Mouse (Mus musculus): ENCODE measurements around the gene Dnajc2. TPM values are rescaled to one million over a fixed set of nuclear protein-coding genes. Genes with fewer than 3 reads are reported as not detected.

Gene Dnajc2
- polyA plus RNA-seq, 1 experiment: 107 TPM

DNA sequence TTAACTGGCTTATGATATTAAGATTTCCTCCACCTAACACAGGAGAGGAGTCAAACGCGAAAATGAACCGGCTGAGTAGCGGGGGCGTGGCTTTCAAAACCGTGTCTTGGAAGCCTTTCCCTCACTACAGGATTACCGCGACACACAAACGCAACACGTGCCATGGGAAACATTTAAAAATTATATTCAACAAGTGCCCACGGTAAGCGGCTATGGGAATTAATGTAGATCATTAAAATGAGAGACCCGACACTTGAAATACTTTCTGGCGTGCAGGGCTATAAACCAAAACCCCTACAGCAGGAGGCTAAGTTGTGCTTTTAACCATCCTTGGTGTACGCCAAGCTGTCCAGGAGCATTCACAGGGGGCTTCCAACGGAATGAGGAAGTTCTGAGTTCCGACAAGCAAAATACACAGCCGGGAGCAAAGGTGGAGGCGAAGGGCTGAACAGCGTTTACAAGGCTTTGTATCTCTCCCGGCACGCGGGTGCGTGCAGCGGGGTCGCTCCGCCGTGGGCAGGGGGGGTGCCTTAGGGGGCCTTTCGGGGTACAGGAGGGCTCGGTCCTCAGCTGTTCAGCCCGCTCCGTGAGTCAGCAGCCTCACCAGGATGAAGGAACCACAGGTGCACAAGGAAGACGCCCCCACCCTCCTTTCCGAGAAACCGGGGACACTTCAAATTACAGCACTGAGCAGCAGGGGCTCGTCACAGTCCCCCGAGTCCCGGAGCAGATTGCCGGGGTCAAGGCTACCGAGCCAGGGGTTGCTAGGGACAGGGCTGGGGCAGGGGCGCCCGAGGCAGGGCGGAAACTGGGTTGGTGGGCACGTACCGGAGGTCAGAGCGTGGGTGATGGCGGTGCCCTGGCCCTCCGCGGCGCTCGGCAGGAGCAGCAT lies 644 bp downstream of the Dnajc2 start:
- no peak for TF ChIP-seq GATA1 (IDR thresholded peaks at IDR 0.05; ENCODE audit: low read length)

DNA sequence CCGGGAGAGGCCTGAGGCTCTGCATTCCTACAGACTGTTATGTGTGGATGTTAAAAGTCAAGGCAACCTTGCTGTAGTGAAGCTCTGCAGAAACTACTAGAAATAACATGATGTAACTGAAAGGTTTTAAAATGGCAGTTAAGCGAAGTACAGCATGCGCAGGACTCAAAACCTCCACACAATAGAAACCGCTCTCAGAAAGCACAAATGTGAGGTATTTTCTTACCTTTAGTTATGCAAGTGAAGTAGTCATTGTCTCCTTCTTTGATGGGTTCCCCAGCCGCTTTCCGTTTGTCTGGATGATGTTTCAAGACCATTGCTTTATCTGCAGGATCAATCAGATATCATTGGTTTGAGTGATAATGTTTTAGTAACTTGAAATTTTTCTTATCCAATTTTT lies 8.6 kb downstream of the Dnajc2 start:
- no peak for TF ChIP-seq GATA1 (IDR thresholded peaks at IDR 0.05; ENCODE audit: low read length)

DNA sequence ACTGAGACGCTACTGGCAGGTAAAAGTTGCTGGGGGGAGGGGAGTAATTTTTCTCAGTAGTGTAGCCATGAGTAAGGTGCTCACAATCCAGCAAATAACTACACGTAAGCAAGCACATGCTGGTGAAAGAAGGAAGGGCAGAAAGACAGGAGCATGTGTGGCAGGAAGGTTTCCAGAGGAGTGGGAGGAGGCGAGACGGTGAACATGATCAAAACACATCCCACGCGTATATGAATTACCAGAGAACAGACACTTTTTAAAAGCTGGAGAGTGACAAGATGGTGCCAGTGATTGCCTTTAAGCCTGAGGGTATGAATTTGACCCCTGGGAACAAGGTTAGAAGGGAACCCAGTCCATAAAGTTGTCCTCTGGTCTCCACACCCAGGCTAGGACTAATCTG lies 15.2 kb downstream of the Dnajc2 start:
- TF ChIP-seq GATA1 (IDR thresholded peaks at IDR 0.05; ENCODE audit: low read length): no peak

DNA sequence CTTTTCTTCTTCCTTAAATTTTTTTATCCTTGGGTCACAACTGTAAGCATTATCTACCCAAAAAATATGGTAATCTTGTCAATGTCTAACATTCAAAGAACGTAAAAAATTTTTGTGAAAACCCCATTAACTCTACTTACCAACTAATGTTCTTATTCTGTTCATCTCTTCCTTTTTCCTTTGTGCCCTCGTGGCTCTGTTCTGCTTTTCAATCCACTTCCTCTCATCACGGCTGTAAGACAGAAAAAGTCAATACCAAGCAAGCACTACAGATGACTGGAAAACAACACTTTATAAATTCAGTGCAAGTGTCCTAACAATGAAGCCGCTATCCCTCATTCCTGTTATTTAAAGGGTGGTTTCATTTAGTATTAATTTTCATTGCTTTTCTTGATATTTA lies 16.5 kb downstream of the Dnajc2 start:
- no peak for TF ChIP-seq GATA1 (IDR thresholded peaks at IDR 0.05; ENCODE audit: low read length)

DNA sequence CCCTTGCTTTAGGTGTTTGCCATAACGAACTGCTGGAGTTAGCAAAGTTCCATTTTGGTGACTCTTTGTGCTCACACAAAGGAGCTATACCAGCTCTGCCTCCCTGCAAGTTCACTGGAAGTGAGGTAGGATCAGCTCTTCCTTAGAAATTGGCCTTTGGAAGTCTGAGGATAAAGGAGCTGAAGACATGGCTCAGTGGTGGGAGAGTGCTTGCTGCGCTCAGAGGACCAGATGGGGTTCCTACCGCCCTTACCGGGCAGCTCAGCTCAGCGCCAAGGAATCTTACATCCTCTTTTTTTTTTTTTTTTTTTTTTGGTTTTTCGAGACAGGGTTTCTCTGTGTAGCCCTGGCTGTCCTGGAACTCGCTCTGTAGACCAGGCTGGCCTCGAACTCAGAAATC lies 39.1 kb downstream of the Dnajc2 start:
- TF ChIP-seq GATA1 (IDR thresholded peaks at IDR 0.05; ENCODE audit: low read length): no peak

DNA sequence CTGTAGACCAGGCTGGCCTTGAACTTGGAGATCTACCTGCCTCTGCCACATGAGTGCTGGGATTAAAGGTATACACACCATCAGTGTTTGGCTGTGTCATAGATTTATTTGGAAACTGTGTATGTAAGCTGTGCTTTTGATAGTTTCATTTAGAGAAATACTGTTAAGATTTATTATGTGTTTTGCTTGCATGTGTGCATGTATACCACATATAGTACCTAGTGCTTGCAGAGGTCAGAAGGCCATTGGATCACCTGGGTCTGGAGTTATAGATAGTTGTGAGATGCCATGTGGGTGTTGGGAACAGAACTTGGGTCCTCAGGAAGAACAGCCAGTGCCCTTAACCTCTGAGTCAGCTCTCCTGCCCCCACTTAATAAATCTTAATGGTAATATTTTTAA lies 40.4 kb downstream of the Dnajc2 start:
- TF ChIP-seq GATA1 (IDR thresholded peaks at IDR 0.05; ENCODE audit: low read length): no peak

DNA sequence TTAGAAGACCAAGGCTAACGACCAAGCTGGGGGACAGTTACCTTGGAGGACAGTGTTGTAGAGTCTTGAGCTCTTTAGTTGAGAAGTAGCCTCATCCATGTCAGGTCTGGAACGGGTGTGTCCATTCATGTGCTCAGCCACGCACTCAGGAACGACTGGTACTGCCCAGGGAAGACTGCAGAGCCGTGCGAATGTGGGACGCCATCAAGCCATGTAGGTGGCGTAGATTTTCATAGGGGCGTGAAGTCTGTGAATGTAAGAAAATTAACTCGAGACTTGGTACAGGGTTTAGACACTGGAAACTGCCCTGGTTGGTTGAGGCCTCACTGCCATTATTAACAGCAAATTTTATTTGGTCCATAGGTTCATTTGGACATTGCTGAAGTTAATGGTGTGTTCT lies 41.4 kb downstream of the Dnajc2 start:
- no peak for TF ChIP-seq GATA1 (IDR thresholded peaks at IDR 0.05; ENCODE audit: low read length)

DNA sequence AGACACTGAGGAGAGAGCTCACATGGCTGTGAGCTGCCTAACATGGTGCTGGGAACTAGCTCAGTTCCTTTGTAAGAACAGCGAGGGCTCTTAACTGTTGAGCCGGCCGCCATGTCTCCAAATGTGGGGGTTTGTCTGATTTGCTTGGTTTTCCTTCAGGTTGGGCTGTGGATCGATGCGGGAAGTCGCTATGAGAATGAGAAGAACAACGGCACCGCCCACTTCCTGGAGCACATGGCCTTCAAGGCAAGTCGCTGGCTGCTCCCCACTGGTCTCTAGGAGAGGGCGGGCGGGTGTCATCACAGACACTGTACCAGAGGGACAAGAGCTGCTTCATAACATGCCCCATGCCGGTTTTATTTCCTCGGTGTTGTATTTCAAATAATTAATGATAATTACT lies 45.2 kb downstream of the Dnajc2 start:
- no peak for TF ChIP-seq GATA1 (IDR thresholded peaks at IDR 0.05; ENCODE audit: low read length)

DNA sequence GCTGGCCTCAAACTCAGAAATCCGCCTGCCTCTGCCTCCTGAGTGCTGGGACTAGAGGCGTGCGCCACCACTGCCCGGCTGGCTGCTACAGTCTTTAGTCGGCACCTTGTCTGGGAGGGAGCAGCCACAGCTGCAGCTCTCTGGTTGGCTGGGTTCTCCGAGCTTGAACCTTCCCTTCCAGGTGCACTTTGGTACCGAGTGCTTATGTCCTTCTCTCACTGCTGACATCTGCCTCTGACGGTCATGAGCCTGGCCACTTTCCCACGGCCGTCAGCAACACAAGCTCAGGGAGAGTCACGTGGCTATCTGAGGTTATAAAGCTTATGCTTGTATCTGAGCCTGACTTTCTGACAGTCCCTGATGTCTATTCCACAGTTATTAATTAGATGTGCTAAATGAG lies 45.9 kb downstream of the Dnajc2 start:
- TF ChIP-seq GATA1 (IDR thresholded peaks at IDR 0.05; ENCODE audit: low read length): no peak

DNA sequence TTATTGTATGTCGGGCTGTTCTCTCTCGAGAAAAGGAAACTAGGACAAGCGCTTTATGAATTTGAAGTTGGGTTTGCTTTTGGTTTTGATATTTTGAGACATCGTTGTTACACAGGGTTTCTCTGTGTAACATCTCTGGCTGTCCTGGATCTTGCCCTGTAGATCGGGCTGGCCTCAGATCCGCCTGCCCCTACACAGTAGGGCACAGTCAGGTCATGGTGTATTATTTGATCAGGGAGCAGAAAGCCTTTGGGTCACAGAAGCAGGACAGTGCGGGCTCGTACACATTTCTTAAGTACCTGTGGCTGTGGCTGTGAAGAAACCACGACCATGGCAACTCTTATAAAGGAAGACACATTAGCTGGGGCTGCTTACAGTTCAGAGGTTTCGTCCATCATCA lies 47.4 kb downstream of the Dnajc2 start:
- no peak for TF ChIP-seq GATA1 (IDR thresholded peaks at IDR 0.05; ENCODE audit: low read length)

DNA sequence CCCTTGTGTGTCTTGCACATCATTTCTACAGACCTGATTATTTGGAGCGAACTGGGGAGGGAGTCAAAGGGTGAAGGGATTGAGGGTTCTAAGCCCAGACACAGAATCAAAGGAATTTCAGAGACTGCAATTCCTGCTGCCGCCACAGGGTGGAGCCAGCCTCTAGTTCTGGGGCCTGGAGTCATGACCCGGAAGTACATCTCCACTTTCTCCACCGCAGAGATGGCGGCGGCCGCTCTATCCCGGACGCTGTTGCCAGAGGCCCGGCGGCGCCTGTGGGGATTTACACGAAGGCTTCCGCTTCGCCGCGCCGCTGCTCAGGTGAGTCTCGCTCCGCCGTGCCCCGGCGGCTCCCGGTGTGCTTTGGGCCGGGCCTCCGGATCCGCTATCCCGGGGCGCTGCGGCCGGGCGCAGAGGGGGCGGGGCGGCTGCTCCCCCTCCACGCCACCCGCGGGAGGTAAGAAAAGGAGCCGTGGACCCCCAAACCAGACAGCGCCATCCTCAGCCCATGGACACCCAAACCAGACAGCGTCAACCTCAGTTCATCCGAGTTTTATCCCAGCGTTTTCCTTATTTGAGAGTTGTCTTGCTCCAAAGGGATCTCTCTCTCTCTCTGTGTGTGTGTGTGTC lies 48.0 kb downstream of the Dnajc2 start, which contains the start of gene Pmpcb:
TSS of gene Pmpcb (plus strand) at position 186 of the 630 bp plus-strand sequence.
- no peak for TF ChIP-seq GATA1 (IDR thresholded peaks at IDR 0.05; ENCODE audit: low read length)

DNA sequence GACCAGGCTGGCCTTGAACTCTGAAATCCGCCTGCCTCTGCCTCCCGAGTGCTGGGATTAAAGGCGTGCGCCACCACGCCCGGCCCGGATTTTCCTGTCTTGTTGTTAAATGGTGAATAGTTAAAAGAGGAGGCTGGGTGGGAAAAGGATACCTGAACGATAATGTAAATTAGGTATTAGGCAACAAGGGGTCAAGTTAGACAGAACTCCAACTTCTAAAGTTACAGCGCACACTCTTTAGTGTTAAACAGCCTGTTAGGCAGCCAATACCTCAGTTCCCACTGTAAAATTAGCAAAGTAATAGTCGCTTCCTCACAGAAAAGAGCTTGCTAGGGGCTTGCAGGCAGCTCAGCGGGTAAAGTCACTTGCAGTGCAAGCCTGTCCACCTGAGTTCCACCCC lies 49.0 kb downstream of the Dnajc2 start:
- TF ChIP-seq GATA1 (IDR thresholded peaks at IDR 0.05; ENCODE audit: low read length): no peak

DNA sequence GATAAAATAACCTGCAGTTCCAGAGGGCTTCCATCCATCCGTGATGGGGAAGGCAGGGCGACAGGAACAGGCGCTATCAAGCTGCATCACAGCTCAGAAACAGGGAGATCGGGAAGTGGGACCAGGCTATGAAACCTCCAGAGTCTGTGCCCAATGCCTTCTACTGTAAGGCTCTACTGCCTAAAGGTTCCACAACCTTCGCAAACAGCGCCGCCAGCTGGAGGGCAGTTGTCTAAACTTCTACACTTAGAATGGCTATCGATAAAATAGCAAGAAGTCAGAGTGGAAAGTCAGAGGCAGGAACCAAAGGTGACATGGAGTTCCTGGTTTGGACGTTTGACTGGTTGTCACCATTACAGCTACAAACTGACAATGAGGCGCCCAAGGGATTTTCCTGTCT lies 49.5 kb downstream of the Dnajc2 start:
- no peak for TF ChIP-seq GATA1 (IDR thresholded peaks at IDR 0.05; ENCODE audit: low read length)

DNA sequence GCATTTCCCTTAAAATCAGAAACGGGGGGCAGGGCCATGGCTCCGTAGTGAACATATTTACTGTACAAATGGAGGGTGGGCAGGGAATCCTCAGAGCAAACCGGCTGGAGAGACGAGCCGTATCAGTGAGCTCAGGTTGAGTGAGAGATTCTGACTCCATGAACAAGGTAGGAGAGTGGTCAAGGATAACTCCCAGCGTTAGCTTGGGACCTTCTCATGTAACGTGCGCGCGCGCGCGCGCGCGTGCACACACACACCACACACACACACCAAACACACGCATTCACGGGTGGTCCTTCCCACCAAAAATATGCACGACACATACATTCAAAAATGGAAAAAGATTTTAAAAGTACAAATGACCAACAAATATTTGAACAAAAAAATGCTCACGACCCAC lies 50.0 kb downstream of the Dnajc2 start:
- no peak for TF ChIP-seq GATA1 (IDR thresholded peaks at IDR 0.05; ENCODE audit: low read length)

DNA sequence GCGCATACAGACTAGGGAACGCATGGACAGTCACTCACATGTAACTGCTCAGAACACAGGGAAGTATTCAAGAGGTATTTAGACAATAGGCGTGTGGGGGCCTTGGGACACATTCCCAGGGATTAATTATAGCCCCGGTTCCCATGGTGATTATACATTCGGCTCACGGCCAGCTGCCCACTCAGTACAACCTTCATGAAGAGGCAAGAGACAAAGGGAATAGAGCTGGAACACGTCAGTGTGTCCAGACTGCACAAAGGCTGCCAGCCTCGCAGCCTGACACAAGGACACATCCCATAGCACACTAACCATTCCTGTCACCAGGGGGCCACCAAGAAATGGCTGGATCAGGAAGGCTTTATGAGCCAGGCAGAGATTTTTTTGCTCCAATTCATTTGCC lies 52.1 kb downstream of the Dnajc2 start:
- no peak for TF ChIP-seq GATA1 (IDR thresholded peaks at IDR 0.05; ENCODE audit: low read length)

DNA sequence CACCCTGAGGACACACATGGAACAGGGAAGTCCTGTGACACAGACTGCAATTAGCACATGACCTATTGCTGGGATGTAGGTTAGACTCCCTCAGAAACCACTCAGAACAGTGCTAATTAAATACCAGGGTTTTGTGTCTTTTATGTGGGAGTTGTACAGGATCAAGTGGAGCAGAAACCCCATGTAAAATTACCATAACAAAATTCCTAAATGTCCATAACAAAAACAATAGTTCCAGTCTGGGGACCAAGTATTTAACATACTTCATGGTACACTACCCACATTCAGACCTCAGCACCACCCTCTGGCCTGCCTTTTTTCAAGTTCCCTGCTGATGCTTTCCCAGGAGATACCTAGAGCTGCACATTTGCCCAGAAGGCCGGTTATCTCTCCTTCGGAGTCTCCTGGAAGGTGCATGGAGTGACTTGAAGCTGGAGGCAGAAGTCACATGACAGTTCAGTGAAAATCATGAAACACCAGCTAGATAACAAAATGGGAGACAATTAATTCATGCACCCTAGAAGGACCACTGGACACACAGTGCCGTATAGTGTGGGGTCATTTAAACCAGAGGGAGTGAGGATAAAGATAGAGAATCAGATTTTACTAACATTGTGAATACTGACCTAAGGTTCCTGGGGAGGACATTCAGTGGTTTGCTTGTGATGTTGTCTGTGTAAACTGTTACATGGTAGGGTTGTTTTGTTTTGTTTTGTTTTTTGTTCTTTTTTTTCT lies 52.7 kb downstream of the Dnajc2 start:
- TF ChIP-seq GATA1 (IDR thresholded peaks at IDR 0.05; ENCODE audit: low read length): no peak
